14 mouse cellular contexts compared by ENCODE assay signal in the genomic region with DNA sequence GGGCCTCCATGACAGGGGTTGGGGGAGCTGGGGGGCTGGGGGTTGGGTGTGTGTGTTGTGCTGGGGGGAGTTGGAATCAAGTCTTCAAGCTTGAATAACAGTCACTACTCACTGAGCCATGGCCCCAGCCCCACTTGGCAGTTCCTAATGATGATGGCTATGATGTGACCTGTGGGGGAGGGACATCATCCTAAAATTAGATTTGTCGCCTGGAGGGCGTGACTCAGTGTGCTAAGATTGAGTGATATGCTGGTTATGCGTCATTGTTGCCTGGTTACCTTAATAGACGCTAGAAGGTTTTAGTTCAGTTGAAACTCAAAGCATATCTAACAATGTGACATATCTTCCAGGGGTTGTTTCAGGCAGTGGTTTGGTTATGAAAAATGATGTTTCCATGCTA. TPM values are rescaled to one million over a fixed set of nuclear protein-coding genes. Genes with fewer than 3 reads are reported as not detected.
A peak's percentile ranks its signal among the peaks of the same experiment; 100 is the strongest.
DNase-seq lines count a peak whose midpoint lies in the region; ATAC-seq lines count a peak whose summit lies in the region.
"Had no signal": no experiment of that assay in that cellular context is flagged by ENCODE, and none has a peak within 500 bp of the region (broad histone marks: within the 10 kb centered on the region; RNA-seq: fewer than 3 reads in every experiment).

No protein-coding gene starts in this region.

- WGBS in heart, embryonic 12.5 days: 67% methylated on average over 4 of the region's 4 CpGs

- peaks cover 8% of the 10 kb centered on the region for H3K4me1 ChIP-seq in heart, embryonic 12.5 days (replicated peaks)
- H3K4me1 ChIP-seq: embryonic facial prominence, embryonic 13.5 days; forebrain, embryonic 12.5 days; limb, embryonic 10.5 days had no signal

- no peaks in the 10 kb centered on the region for H3K27me3 ChIP-seq in heart, embryonic 12.5 days (replicated peaks)
- H3K27me3 ChIP-seq: embryonic facial prominence, embryonic 13.5 days; forebrain, embryonic 12.5 days had no signal

- no peaks in the 10 kb centered on the region for H3K9me3 ChIP-seq in heart, embryonic 12.5 days (replicated peaks)
- H3K9me3 ChIP-seq: embryonic facial prominence, embryonic 13.5 days; forebrain, embryonic 12.5 days; limb, embryonic 10.5 days had no signal

- no peak overlapping the region for H3K9ac ChIP-seq in heart, embryonic 12.5 days
- H3K9ac ChIP-seq: embryonic facial prominence, embryonic 13.5 days; forebrain, embryonic 12.5 days had no signal

- DNase-seq in heart, adult 11 months: peak; percentile 92
- peak; percentile 66 for DNase-seq in adrenal gland, postnatal 14 days
- DNase-seq in heart, postnatal 14 days: peak; percentile 13 to 21
- DNase-seq in cerebellum, adult 9-11 months: no peak
- no peak for DNase-seq in left cerebral cortex, adult 18-20 months (ENCODE audit: low spot score in 2 of 2)
- no peak for DNase-seq in layer of hippocampus, adult 8-10 months (ENCODE audit: low spot score in 2 of 2)
- DNase-seq: cerebellum, postnatal 14 days; kidney, adult 8-10 months had no signal

- intact Hi-C loops in heart, postnatal 14 days (cut with DNase I): no loop called here

- H3K36me3 ChIP-seq in heart, embryonic 12.5 days: peaks cover 44% of the 10 kb centered on the region

- H3K4me2 ChIP-seq in heart, embryonic 12.5 days: no peak overlapping the region
- H3K4me2 ChIP-seq: embryonic facial prominence, embryonic 13.5 days; forebrain, embryonic 12.5 days had no signal

- no peak overlapping the region for H3K27ac ChIP-seq in heart, embryonic 12.5 days (ENCODE audit: poor library complexity, severe bottlenecking)
- H3K27ac ChIP-seq: embryonic facial prominence, embryonic 13.5 days; forebrain, embryonic 12.5 days; limb, embryonic 10.5 days; stomach, postnatal 0 days had no signal

- no peak for ATAC-seq in heart, embryonic 12.5 days (ENCODE audit: insufficient number of reproducible peaks, low FRiP score)
- peak; percentile 51 for ATAC-seq in CD4-positive, CD25-positive, alpha-beta regulatory T cell, adult 4 months

- no peak overlapping the region for H3K4me3 ChIP-seq in heart, embryonic 12.5 days
- H3K4me3 ChIP-seq: embryonic facial prominence, embryonic 13.5 days; forebrain, embryonic 12.5 days; limb, embryonic 10.5 days had no signal

RNA-seq across cellular contexts. Expression of a gene that starts 11.7 kb away (rescaled TPM):
- 31.1 and 32.8 TPM in 2 replicates for polyA plus RNA-seq in heart, embryonic 12.5 days (2016; fragmentation: Nextera tagmentation; extraction: Ambion mirVana)
- polyA plus RNA-seq in CD4-positive, CD25-positive, alpha-beta regulatory T cell, adult 4 months (2017; shearing (Covaris generic)): 10 to 100 TPM; 46.2 to 64.2 TPM
- total RNA-seq in adrenal gland, postnatal 14 days (2021): 52.2 and 53.5 TPM in 2 replicates
- total RNA-seq in heart, postnatal 14 days (2021): 10 to 100 TPM; 35.6 to 44.2 TPM
- 10 to 100 TPM; 29.6 to 31.1 TPM for total RNA-seq in left cerebral cortex, adult 18-20 months (2021)
- 10 to 100 TPM; 32.3 to 42.5 (median 35.7) TPM for total RNA-seq in layer of hippocampus, adult 8-10 months (2022)

RNA-seq across cellular contexts. Expression of a gene that starts 41.3 kb away (rescaled TPM):
- 0.24 and 0.96 TPM in 2 replicates for polyA plus RNA-seq in heart, embryonic 12.5 days (2016; fragmentation: Nextera tagmentation; extraction: Ambion mirVana)
- polyA plus RNA-seq in CD4-positive, CD25-positive, alpha-beta regulatory T cell, adult 4 months (2017; shearing (Covaris generic)): under 1 TPM; 0.43 to 0.94 TPM
- 1.7 and 2.8 TPM in 2 replicates for total RNA-seq in adrenal gland, postnatal 14 days (2021)
- under 1 TPM; 0.29 to 0.41 TPM for total RNA-seq in heart, postnatal 14 days (2021)
- total RNA-seq in left cerebral cortex, adult 18-20 months (2021): 1 to 10 TPM; 3.5 to 3.6 TPM
- 1 to 10 TPM; 4.1 to 6.4 (median 5.6) TPM for total RNA-seq in layer of hippocampus, adult 8-10 months (2022)

Comparison
In these comparisons a context has a peak if more than half of its experiments do, and no peak if none do; other contexts are left out.
1. DNase-seq: peak in heart, adult 11 months (single experiment), adrenal gland, postnatal 14 days (single experiment) and heart, postnatal 14 days (2 of 2); none in cerebellum, adult 9-11 months (single experiment), left cerebral cortex, adult 18-20 months (0 of 2) and layer of hippocampus, adult 8-10 months (0 of 2).